Mouse (Mus musculus) gastrocnemius, postnatal 25 days (tissue): Measurements from ENCODE around the gene Eri2. TPM values are rescaled to one million over a fixed set of nuclear protein-coding genes. Genes with fewer than 3 reads are reported as not detected.
A peak's percentile ranks its signal among the peaks of the same experiment; 100 is the strongest.
"Not testable (repeated sequence)": the region's sequence is repeated elsewhere in the genome, so short reads cannot be mapped to it uniquely, and the experiment has no call there.

Experiments used
- DNase-seq: peaks from one replicate; pipeline ENCODE4 v3.0.0; 2022
- total RNA-seq, 2 experiments: library from RNA; stranded (reverse); gene quantifications; 1 replicate in 1 of 2; 2 replicates in 1 of 2; pipeline ENCODE4 v1.2.3; 2021

The Eri2 gene
- total RNA-seq, 2 experiments from 2014 or later: 0.88 to 1.5 TPM

- not testable (repeated sequence) for DNase-seq
Observed at GRCm38 (mm10) chr7:119739798-119740468, 53.9 kb downstream of the Eri2 start.

- DNase-seq: no peak
Observed at GRCm38 (mm10) chr7:119738877-119739276, 55.0 kb downstream of the Eri2 start.

GRCm38 (mm10) chr7:119731262-119731661, 62.6 kb downstream of the Eri2 start:
- not testable (repeated sequence) for DNase-seq

GRCm38 (mm10) chr7:119727621-119728020, 66.2 kb downstream of the Eri2 start:
- DNase-seq: no peak

GRCm38 (mm10) chr7:119720947-119721310, 72.9 kb downstream of the Eri2 start:
- DNase-seq: no peak

- peak; percentile 82 for DNase-seq
Observed at GRCm38 (mm10) chr7:119720253-119720946, 73.5 kb downstream of the Eri2 start, which contains the start of gene Thumpd1. Gene Thumpd1 (minus strand): TSS chr7:119720798.

Other genes starting within 250 kb of the Eri2 start
- gene Acsm2, start 239.7 kb downstream of the Eri2 start, total RNA-seq: not detected
- gene Acsm1, start 187.0 kb downstream of the Eri2 start, total RNA-seq: not detected
- gene Acsm4, start 104.0 kb downstream of the Eri2 start, total RNA-seq: not detected
- gene Thumpd1, start 73.3 kb downstream of the Eri2 start, total RNA-seq: 10 to 100 TPM; 12.8 to 13.9 TPM
- under 1 TPM; 0.18 to 0.19 TPM for gene Acsm3, start 33.1 kb downstream of the Eri2 start, total RNA-seq
- gene Rexo5, start 52 bp downstream of the Eri2 start, total RNA-seq: 1 to 10 TPM in 1 of 2 experiments, under 1 TPM in 1; 0.91 to 1.3 TPM
- 1 to 10 TPM; 8.5 to 8.9 TPM for gene Lyrm1, start 101.8 kb upstream of the Eri2 start, total RNA-seq
- 10 to 100 TPM; 17.6 to 18.8 TPM for gene Dcun1d3, start 102.2 kb upstream of the Eri2 start, total RNA-seq